Mouse (Mus musculus): ENCODE results near the gene Thop1. TPM values are rescaled to one million over a fixed set of nuclear protein-coding genes. Genes with fewer than 3 reads are reported as not detected.

Thop1 gene
- polyA plus RNA-seq (2016; fragmentation: Nextera tagmentation; extraction: Ambion mirVana) = 57.5 and 58.0 TPM in 2 replicates

DNA sequence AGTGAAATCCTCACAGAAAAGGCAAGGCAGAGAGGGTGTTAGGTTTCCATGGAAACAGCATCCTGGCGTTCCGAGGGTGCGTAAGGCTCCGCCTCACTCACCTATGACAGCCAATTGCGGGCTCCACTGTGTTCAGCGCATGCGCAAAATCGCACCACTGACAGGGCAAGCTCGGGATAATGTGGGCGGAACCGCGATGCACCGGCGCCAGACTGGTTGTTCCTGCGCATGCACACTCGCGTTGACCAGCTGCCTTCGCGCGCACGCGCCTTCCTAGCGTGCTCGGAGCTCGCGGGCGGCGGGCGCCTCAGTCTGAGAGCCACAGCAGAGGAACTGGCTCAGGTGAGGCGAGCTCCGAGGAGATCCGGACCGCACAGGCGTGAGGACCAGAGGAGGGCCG lies at the start of gene Thop1:
Gene Thop1, plus strand, starts transcription at position 200 of the 400 bp plus-strand sequence.
- under 1% methylated on average over 35 of the region's 35 CpGs for WGBS
- Histone ChIP-seq H3K4me1 (peaks cover 17% of the 10 kb centered on the region), H3K27me3 (no peaks in the 10 kb centered on the region), H3K27ac (peak within 1 kb of the TSS; percentile 35), H3K36me3 (peaks cover 28% of the 10 kb centered on the region), H3K9me3 (replicated peaks) (no peaks in the 10 kb centered on the region), H3K9ac (peak within 1 kb of the TSS; percentile 79), H3K4me2 (replicated peaks) (peak within 1 kb of the TSS; percentile 79), H3K4me3 (peak within 1 kb of the TSS; percentile 59)
- ATAC-seq (ENCODE audit: low FRiP score) = peak; percentile 95

DNA sequence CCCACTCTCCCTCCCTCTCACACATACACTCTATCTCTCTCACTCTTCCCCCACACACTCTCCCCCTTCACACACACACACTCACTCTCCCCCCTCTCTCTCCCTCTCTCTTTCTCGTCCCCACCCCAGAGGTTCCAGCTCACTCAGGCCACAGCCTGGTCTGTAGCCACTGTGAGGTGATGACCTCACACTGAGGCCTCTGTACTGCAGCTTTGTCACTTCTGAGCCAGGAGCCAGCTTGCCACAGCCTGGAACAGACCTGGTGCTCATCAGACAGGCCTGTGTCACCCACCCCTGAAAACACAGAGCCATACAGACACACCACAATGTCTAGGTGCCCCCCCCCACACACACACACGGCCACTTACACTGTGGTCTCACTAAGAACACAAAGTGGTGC lies 49.6 kb upstream of the Thop1 start:
- WGBS = 43% methylated on average over 2 of the region's 2 CpGs
- Histone ChIP-seq H3K9ac (0 out of 2 replicates have a peak overlapping the region, but pooled peaks have one; percentile 18), H3K36me3 (no peaks in the 10 kb centered on the region; the same call in 1 of the 2 replicates), H3K9me3 (replicated peaks) (no peaks in the 10 kb centered on the region), H3K27ac (no peak overlapping the region), H3K27me3 (peaks cover 38% of the 10 kb centered on the region), H3K4me1 (peaks cover 7% of the 10 kb centered on the region), H3K4me2 (replicated peaks) (no peak overlapping the region), H3K4me3 (no peak overlapping the region)
- ATAC-seq (ENCODE audit: low FRiP score) = no peak

DNA sequence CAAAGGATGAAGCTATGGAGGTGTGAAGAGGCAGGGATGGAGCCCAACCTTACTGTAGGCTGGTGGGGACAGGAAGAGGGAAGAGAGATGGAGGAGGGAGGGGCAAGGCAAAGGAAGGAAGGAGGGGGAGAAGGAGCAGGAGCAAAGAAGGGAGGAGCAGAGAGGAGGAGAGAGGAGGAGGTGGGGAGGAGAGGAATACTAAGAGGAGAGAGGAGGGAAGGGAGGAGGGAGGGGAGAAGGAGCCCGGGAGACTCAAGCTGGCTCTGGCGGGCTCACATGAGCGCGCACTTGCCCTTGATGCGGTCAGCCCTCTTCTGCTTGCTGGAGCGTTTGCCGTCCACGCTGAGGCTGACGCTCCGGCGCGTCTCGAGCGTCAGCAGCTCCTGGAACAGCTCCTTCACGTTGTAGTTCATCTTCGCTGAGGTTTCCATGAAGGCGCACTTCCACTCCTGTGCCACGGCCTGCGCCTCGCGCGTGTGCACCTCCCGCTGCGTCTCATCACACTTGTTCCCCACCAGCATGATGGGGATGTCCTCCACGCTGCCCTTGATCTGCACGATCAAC lies 48.2 kb upstream of the Thop1 start:
- H3K4me3 ChIP-seq = no peak overlapping the region

GRCm38 (mm10) chr10:81022744-81023143 lies 47.1 kb upstream of the Thop1 start:
- H3K4me1 ChIP-seq = peaks cover 9% of the 10 kb centered on the region
- no peak overlapping the region for H3K9ac ChIP-seq
- H3K36me3 ChIP-seq = no peaks in the 10 kb centered on the region; the same call in 1 of the 2 replicates
- H3K4me3 ChIP-seq = no peak overlapping the region
- no peak for ATAC-seq (ENCODE audit: low FRiP score)
- 68% methylated on average over 8 of the region's 8 CpGs for WGBS
- peaks cover 45% of the 10 kb centered on the region for H3K27me3 ChIP-seq
- H3K4me2 ChIP-seq (replicated peaks) = no peak overlapping the region
- no peaks in the 10 kb centered on the region for H3K9me3 ChIP-seq (replicated peaks)
- no peak overlapping the region for H3K27ac ChIP-seq

More for the DNA sequence above, 48.2 kb upstream of the Thop1 start:
- Histone ChIP-seq H3K9me3 (replicated peaks) (no peaks in the 10 kb centered on the region), H3K4me1 (peaks cover 9% of the 10 kb centered on the region), H3K9ac (no peak overlapping the region), H3K4me2 (replicated peaks) (peak overlapping the region; percentile 22; the same call in 1 of the 2 replicates), H3K27ac (no peak overlapping the region), H3K27me3 (peaks cover 45% of the 10 kb centered on the region), H3K36me3 (no peaks in the 10 kb centered on the region; the same call in 1 of the 2 replicates)
- ATAC-seq (ENCODE audit: low FRiP score) = no peak
- 20% methylated on average over 26 of the region's 26 CpGs for WGBS

DNA sequence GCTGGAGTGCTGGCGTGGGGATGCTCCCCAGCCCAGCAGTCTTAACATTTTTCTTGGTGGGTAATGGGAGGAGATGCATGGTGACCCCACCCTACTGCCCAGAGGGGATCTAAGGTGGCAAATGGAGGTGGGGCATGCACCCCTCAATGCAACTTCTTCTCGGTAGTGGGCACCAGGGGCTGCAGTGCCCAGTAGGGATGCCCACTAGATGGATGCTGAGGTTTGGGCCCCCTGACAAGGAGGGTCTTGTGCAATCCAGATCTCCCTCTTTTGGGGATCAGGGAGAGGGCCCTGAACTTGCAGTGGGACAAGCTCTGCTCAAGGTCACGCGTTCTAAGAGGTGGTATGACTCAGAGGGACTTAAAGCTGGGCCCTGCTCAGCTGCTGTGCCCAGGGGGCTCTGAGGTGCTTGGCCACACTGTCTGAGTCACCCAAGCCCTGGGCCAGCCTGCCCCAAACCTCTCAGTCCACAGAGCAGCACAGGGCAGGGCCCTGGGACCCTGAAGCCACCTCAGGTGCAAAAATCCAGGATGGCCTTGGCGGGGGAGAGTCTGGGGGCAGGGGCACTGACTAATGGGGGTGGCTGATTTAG lies 45.4 kb upstream of the Thop1 start:
- peak overlapping the region; percentile 46 for H3K4me3 ChIP-seq
- no peaks in the 10 kb centered on the region; the same call in 1 of the 2 replicates for H3K36me3 ChIP-seq
- peak overlapping the region; percentile 70 for H3K9ac ChIP-seq
- H3K4me1 ChIP-seq = peaks cover 12% of the 10 kb centered on the region
- H3K27ac ChIP-seq = no peak overlapping the region
- ATAC-seq (ENCODE audit: low FRiP score) = peak; percentile 34; the same call in 1 of the 2 replicates
- 74% methylated on average over 5 of the region's 5 CpGs for WGBS
- H3K9me3 ChIP-seq (replicated peaks) = no peaks in the 10 kb centered on the region
- H3K27me3 ChIP-seq = peaks cover 45% of the 10 kb centered on the region
- H3K4me2 ChIP-seq (replicated peaks) = peak overlapping the region; percentile 78

DNA sequence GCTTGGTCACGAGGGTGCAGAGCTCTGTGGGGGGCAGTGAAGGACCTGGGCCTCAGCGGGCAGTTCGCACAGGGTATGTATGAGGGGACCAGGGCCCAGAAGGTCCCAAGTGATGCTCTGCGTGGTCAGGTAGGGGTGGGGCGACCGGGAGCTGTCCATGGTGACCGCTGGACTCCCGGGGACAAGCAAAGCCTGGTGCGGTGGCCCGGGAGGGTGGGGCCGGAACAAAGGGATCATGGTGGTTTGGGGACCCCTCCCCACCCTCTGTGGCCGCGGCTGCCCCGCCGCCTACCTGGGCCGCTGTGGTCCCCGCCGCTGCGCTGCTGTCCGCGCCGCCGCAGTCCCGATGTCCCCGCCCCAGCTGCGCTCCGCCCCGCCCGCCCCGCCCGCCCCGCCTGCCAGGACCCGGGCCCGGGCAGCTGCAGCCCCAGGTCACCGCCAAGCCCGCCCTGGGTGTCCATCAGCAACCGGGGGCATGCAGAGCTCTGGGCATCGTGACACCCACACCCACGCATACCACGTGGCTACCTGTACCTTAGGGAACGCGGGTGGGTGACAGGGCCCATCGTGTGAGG lies 44.7 kb upstream of the Thop1 start:
- 2% methylated on average over 41 of the region's 43 CpGs for WGBS
- Histone ChIP-seq H3K36me3 (0 out of 2 replicates have a peak, but pooled peaks cover 7% of the 10 kb centered on the region), H3K9me3 (replicated peaks) (no peaks in the 10 kb centered on the region), H3K4me2 (replicated peaks) (peak overlapping the region; percentile 78), H3K27me3 (peaks cover 45% of the 10 kb centered on the region), H3K9ac (peak overlapping the region; percentile 70), H3K27ac (no peak overlapping the region), H3K4me3 (peak overlapping the region; percentile 46), H3K4me1 (peaks cover 12% of the 10 kb centered on the region)
- peak; percentile 53 for ATAC-seq (ENCODE audit: low FRiP score)

DNA sequence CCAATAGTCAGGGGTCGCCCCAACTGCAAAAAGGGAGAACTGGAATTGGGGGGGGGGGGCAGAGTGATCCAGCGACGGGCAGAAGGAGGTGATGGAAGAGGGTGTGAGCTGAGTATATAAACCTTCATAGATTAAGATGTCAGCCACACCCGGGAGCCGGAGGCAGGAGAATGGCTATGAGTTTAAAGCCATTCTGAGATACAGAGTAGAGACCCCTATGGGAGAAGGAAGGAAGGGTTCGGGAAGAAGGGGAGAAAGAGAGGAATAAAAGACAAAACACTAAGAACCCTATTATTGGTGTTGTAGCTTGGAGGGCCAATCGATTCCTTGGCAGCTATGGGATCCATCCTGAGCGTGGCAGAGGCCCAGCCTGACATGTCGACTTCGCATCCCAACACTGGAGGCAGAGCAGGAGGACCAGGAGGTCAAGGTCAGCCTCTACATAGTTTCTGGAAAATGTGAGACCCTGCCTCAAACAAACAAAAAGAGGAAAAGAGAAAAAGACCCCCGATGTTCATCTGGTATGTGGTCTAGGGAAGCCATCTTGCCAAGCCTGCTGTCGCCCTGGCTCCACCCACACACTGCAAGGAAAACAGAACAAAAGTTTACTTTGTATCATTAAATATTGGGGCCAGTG lies 44.1 kb upstream of the Thop1 start, which contains the start of gene Diras1:
Gene Diras1, minus strand, starts transcription at position 24 of the 637 bp plus-strand sequence.
- no peaks in the 10 kb centered on the region for H3K9me3 ChIP-seq (replicated peaks)
- peaks cover 13% of the 10 kb centered on the region; the same call in 1 of the 2 replicates for H3K36me3 ChIP-seq
- peaks cover 12% of the 10 kb centered on the region for H3K4me1 ChIP-seq
- no peak for ATAC-seq (ENCODE audit: low FRiP score)
- H3K4me2 ChIP-seq (replicated peaks) = peak within 1 kb of the TSS; percentile 78
- no peak within 1 kb of the TSS for H3K27ac ChIP-seq
- WGBS = 54% methylated on average over 11 of the region's 12 CpGs
- H3K4me3 ChIP-seq = peak within 1 kb of the TSS; percentile 46
- peaks cover 45% of the 10 kb centered on the region for H3K27me3 ChIP-seq
- H3K9ac ChIP-seq = peak within 1 kb of the TSS; percentile 70

GRCm38 (mm10) chr10:81026857-81027256 lies 43.0 kb upstream of the Thop1 start:
- H3K27ac ChIP-seq = no peak overlapping the region
- H3K9me3 ChIP-seq (replicated peaks) = no peaks in the 10 kb centered on the region
- 91% methylated on average over 5 of the region's 5 CpGs for WGBS
- no peak for ATAC-seq (ENCODE audit: low FRiP score)
- H3K4me1 ChIP-seq = peaks cover 12% of the 10 kb centered on the region
- H3K36me3 ChIP-seq = peaks cover 24% of the 10 kb centered on the region
- no peak overlapping the region for H3K9ac ChIP-seq
- peaks cover 37% of the 10 kb centered on the region for H3K27me3 ChIP-seq
- H3K4me2 ChIP-seq (replicated peaks) = no peak overlapping the region
- H3K4me3 ChIP-seq = no peak overlapping the region

GRCm38 (mm10) chr10:81027331-81027730 lies 42.5 kb upstream of the Thop1 start:
- 71% methylated on average over 4 of the region's 4 CpGs for WGBS
- Histone ChIP-seq H3K4me2 (replicated peaks) (no peak overlapping the region), H3K27ac (no peak overlapping the region), H3K36me3 (peaks cover 28% of the 10 kb centered on the region), H3K4me3 (no peak overlapping the region), H3K4me1 (peaks cover 12% of the 10 kb centered on the region), H3K27me3 (peaks cover 33% of the 10 kb centered on the region), H3K9ac (no peak overlapping the region), H3K9me3 (replicated peaks) (no peaks in the 10 kb centered on the region)
- ATAC-seq (ENCODE audit: low FRiP score) = no peak

GRCm38 (mm10) chr10:81028219-81028618 lies 41.6 kb upstream of the Thop1 start:
- Histone ChIP-seq H3K4me1 (peaks cover 12% of the 10 kb centered on the region), H3K27me3 (peaks cover 26% of the 10 kb centered on the region), H3K36me3 (peaks cover 36% of the 10 kb centered on the region), H3K4me2 (replicated peaks) (no peak overlapping the region), H3K9ac (no peak overlapping the region), H3K4me3 (no peak overlapping the region), H3K27ac (no peak overlapping the region), H3K9me3 (replicated peaks) (no peaks in the 10 kb centered on the region)
- ATAC-seq (ENCODE audit: low FRiP score) = no peak

GRCm38 (mm10) chr10:81029031-81029430 lies 40.8 kb upstream of the Thop1 start:
- Histone ChIP-seq H3K4me3 (no peak overlapping the region), H3K27ac (no peak overlapping the region), H3K36me3 (peaks cover 41% of the 10 kb centered on the region), H3K4me1 (peaks cover 12% of the 10 kb centered on the region), H3K27me3 (peaks cover 17% of the 10 kb centered on the region), H3K4me2 (replicated peaks) (no peak overlapping the region), H3K9ac (no peak overlapping the region; the same call in 1 of the 2 replicates), H3K9me3 (replicated peaks) (no peaks in the 10 kb centered on the region)
- ATAC-seq (ENCODE audit: low FRiP score) = no peak
- WGBS = 76% methylated on average over 10 of the region's 10 CpGs

DNA sequence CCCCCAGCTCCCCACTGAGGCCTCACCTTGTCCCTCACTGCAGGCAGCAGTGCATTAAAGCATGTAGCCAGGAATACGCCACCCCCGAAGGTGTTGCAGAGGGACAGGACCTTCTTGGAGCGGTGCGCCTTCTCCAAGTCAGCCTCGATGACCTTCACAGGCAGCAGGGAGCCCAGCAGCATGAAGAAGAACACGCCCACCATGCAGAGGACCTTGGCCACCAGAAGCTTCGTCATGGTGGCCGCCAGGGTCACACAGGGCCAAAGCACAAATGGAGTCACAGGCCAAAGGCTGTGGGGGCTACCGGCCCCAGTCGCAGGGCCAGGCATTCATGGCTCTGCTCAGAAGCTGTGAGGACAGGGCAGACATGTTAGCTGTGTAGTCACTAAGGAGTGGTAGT lies 36.2 kb upstream of the Thop1 start:
- Histone ChIP-seq H3K27me3 (no peaks in the 10 kb centered on the region), H3K36me3 (peaks cover 41% of the 10 kb centered on the region), H3K4me2 (replicated peaks) (no peak overlapping the region), H3K9me3 (replicated peaks) (no peaks in the 10 kb centered on the region), H3K4me1 (peaks cover 18% of the 10 kb centered on the region), H3K9ac (no peak overlapping the region; the same call in 1 of the 2 replicates), H3K27ac (no peak overlapping the region), H3K4me3 (no peak overlapping the region)
- no peak for ATAC-seq (ENCODE audit: low FRiP score)
- 79% methylated on average over 10 of the region's 10 CpGs for WGBS

All from hindbrain, embryonic 12.5 days (tissue).